Mouse (Mus musculus): Measurements from ENCODE around the gene Snx27.

Snx27 gene

GRCm38 (mm10) chr3:94582456-94582891 is at the start of gene Snx27:
TSS of gene Snx27 (minus strand) at chr3:94582716.
- peak; percentile 96 for DNase-seq (ENCODE audit: low read depth, low spot score)

- DNase-seq (ENCODE audit: low read depth, low spot score): no peak
Measured at GRCm38 (mm10) chr3:94629876-94630275, 47.4 kb upstream of the Snx27 start.

- no peak for DNase-seq (ENCODE audit: low read depth, low spot score)
Measured at GRCm38 (mm10) chr3:94628712-94629111, 46.2 kb upstream of the Snx27 start.

GRCm38 (mm10) chr3:94624281-94624680 is 41.8 kb upstream of the Snx27 start:
- no peak for DNase-seq (ENCODE audit: low read depth, low spot score)

GRCm38 (mm10) chr3:94622550-94622949 is 40.0 kb upstream of the Snx27 start:
- DNase-seq (ENCODE audit: low read depth, low spot score): no peak

- no peak for DNase-seq (ENCODE audit: low read depth, low spot score)
Measured at GRCm38 (mm10) chr3:94621740-94622507, 39.4 kb upstream of the Snx27 start.

GRCm38 (mm10) chr3:94616717-94617116 is 34.2 kb upstream of the Snx27 start:
- DNase-seq (ENCODE audit: low read depth, low spot score): peak; percentile 81

- DNase-seq (ENCODE audit: low read depth, low spot score): no peak
Measured at GRCm38 (mm10) chr3:94613258-94613878, 30.9 kb upstream of the Snx27 start.

GRCm38 (mm10) chr3:94612274-94612673 is 29.8 kb upstream of the Snx27 start:
- no peak for DNase-seq (ENCODE audit: low read depth, low spot score)

- no peak for DNase-seq (ENCODE audit: low read depth, low spot score)
Measured at GRCm38 (mm10) chr3:94611834-94612233, 29.3 kb upstream of the Snx27 start.

GRCm38 (mm10) chr3:94611343-94611742 is 28.8 kb upstream of the Snx27 start:
- no peak for DNase-seq (ENCODE audit: low read depth, low spot score)

- no peak for DNase-seq (ENCODE audit: low read depth, low spot score)
Measured at GRCm38 (mm10) chr3:94610581-94610980, 28.1 kb upstream of the Snx27 start.

- no peak for DNase-seq (ENCODE audit: low read depth, low spot score)
Measured at GRCm38 (mm10) chr3:94609621-94610020, 27.1 kb upstream of the Snx27 start.

GRCm38 (mm10) chr3:94601959-94602358 is 19.4 kb upstream of the Snx27 start:
- DNase-seq (ENCODE audit: low read depth, low spot score): peak; percentile 60

GRCm38 (mm10) chr3:94597224-94597779 is 14.8 kb upstream of the Snx27 start:
- DNase-seq (ENCODE audit: low read depth, low spot score): no peak

GRCm38 (mm10) chr3:94595871-94596287 is 13.4 kb upstream of the Snx27 start:
- DNase-seq (ENCODE audit: low read depth, low spot score): no peak

GRCm38 (mm10) chr3:94591066-94591465 is 8.6 kb upstream of the Snx27 start:
- peak; percentile 40 for DNase-seq (ENCODE audit: low read depth, low spot score)

- DNase-seq (ENCODE audit: low read depth, low spot score): no peak
Measured at GRCm38 (mm10) chr3:94587962-94588361, 5.4 kb upstream of the Snx27 start.

- no peak for DNase-seq (ENCODE audit: low read depth, low spot score)
Measured at GRCm38 (mm10) chr3:94582944-94583343, 428 bp upstream of the Snx27 start.

GRCm38 (mm10) chr3:94581793-94582455 is 592 bp downstream of the Snx27 start:
- no peak for DNase-seq (ENCODE audit: low read depth, low spot score)

GRCm38 (mm10) chr3:94581138-94581780 is 1.3 kb downstream of the Snx27 start:
- DNase-seq (ENCODE audit: low read depth, low spot score): no peak

GRCm38 (mm10) chr3:94574506-94574905 is 8.0 kb downstream of the Snx27 start:
- no peak for DNase-seq (ENCODE audit: low read depth, low spot score)

All from ZHBTc4 (cell line).